Mouse (Mus musculus): ENCODE measurements around the gene Aspscr1. TPM values are rescaled to one million over a fixed set of nuclear protein-coding genes. Genes with fewer than 3 reads are reported as not detected.

The Aspscr1 gene
- polyA plus RNA-seq, 1 experiment from 2014 or later = 139 TPM

- Histone ChIP-seq H3K9me3 (no peaks in the 10 kb centered on the region), H3K36me3 (peaks cover 25% of the 10 kb centered on the region), H3K4me1 (peaks cover 42% of the 10 kb centered on the region), H3K9ac (no peak overlapping the region), H3K27ac (no peak overlapping the region), H3K4me3 (0 out of 2 replicates have a peak overlapping the region, but pooled peaks have one; percentile 60), H3K27me3 (replicated peaks) (no peaks in the 10 kb centered on the region), H3K4me2 (replicated peaks) (peak overlapping the region; percentile 98)
- WGBS = 51% methylated on average over 8 of the region's 8 CpGs
- no peak for ATAC-seq (ENCODE audit: low FRiP score, low read depth)
Measured at GRCm38 (mm10) chr11:120711980-120712604, 39.3 kb downstream of the Aspscr1 start.

DNA sequence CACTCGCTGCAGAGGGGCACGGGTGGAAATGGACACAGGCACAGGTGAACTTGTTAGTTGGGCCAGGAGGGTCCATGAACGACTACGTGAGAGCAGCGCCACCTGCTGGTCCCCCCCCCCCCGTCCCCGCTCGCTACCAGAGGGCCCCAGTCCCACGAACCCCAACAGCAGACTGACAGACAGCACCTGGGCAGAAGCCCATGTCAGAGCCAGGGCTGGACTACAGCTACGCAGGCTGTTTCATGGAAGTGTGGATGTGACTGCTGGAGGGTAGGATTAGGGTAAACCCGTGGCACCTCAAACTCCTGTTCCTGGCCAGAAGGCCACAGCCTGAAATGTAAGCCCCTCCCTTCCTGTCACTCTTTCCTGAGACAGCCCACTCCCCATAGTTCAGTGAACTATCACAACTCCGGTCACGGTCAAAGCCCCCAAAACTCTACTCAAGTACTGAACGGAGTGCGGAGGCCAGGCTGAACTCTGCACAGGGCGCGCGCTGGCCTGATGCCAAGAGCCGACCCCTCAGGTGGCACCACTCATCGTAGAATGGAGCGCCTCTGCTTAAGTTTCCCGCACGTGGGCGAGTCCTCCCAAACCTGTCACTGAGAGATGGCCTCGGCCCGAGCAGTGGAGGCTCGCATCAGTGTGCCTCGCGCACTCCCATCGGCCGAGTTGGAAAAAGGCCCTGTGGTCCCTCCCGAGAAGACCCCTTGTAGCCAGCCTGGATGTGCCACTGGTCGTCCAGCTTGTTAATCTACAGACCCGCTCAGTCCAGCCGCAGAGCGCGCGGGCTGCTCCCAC lies 40.2 kb downstream of the Aspscr1 start:
- Histone ChIP-seq H3K4me1 (peaks cover 38% of the 10 kb centered on the region), H3K36me3 (peaks cover 33% of the 10 kb centered on the region)
- under 1% methylated on average over 38 of the region's 38 CpGs for WGBS

GRCm38 (mm10) chr11:120713580-120714518 lies 41.1 kb downstream of the Aspscr1 start, which contains the start of the genes Cenpx and Lrrc45:
Gene Cenpx (minus strand): TSS chr11:120713738.
Gene Lrrc45 (plus strand): TSS chr11:120713925.
- Histone ChIP-seq H3K4me3 (peak within 1 kb of the TSS; percentile 60), H3K4me1 (peaks cover 38% of the 10 kb centered on the region), H3K9ac (peak within 1 kb of the TSS; percentile 67), H3K36me3 (peaks cover 38% of the 10 kb centered on the region), H3K27me3 (replicated peaks) (no peaks in the 10 kb centered on the region), H3K27ac (peak within 1 kb of the TSS; percentile 50), H3K4me2 (replicated peaks) (peak within 1 kb of the TSS; percentile 98), H3K9me3 (no peaks in the 10 kb centered on the region)
- peak; percentile 96 for ATAC-seq (ENCODE audit: low FRiP score, low read depth)
- WGBS = 2% methylated on average over 53 of the region's 53 CpGs

More for the DNA sequence above, 40.2 kb downstream of the Aspscr1 start:
- Histone ChIP-seq H3K9ac (peak overlapping the region; percentile 63), H3K4me2 (replicated peaks) (peak overlapping the region; percentile 98), H3K27ac (peak overlapping the region; percentile 50), H3K27me3 (replicated peaks) (no peaks in the 10 kb centered on the region), H3K9me3 (no peaks in the 10 kb centered on the region), H3K4me3 (peak overlapping the region; percentile 60)
- peak; percentile 65 for ATAC-seq (ENCODE audit: low FRiP score, low read depth)

GRCm38 (mm10) chr11:120714546-120714945 lies 41.8 kb downstream of the Aspscr1 start:
- H3K9ac ChIP-seq = peak overlapping the region; percentile 67
- H3K27me3 ChIP-seq (replicated peaks) = no peaks in the 10 kb centered on the region
- H3K4me1 ChIP-seq = peaks cover 38% of the 10 kb centered on the region
- H3K9me3 ChIP-seq = no peaks in the 10 kb centered on the region
- H3K4me2 ChIP-seq (replicated peaks) = peak overlapping the region; percentile 98
- WGBS = 60% methylated on average over 10 of the region's 10 CpGs
- H3K36me3 ChIP-seq = peaks cover 38% of the 10 kb centered on the region
- H3K4me3 ChIP-seq = peak overlapping the region; percentile 58
- no peak overlapping the region for H3K27ac ChIP-seq
- no peak for ATAC-seq (ENCODE audit: low FRiP score, low read depth)

DNA sequence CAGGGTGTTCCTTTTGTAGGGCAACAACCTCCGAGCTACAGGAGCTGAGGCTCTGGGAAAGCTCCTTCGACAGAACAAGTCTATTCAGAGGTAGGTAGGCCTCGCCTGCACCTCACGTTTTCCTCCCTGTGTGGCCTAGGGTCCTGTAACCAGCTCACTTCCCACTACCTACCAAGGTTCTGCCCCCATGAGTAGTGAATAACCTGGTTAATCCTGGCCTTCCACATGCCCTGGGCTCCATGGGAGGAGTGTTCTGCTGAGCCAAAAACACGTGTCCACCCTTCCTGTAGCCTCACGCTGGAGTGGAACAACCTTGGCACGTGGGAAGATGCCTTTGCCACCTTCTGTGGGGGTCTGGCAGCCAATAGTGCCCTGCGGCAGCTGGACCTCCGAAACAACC lies 42.4 kb downstream of the Aspscr1 start:
- Histone ChIP-seq H3K4me1 (peaks cover 38% of the 10 kb centered on the region), H3K36me3 (peaks cover 40% of the 10 kb centered on the region), H3K9me3 (no peaks in the 10 kb centered on the region), H3K4me2 (replicated peaks) (peak overlapping the region; percentile 98), H3K9ac (no peak overlapping the region), H3K27me3 (replicated peaks) (no peaks in the 10 kb centered on the region), H3K4me3 (no peak overlapping the region), H3K27ac (no peak overlapping the region)
- 88% methylated on average over 9 of the region's 9 CpGs for WGBS
- ATAC-seq (ENCODE audit: low FRiP score, low read depth) = no peak

- Histone ChIP-seq H3K36me3 (peaks cover 40% of the 10 kb centered on the region), H3K4me3 (no peak overlapping the region)
- 90% methylated on average over 9 of the region's 9 CpGs for WGBS
Measured at GRCm38 (mm10) chr11:120719242-120719641, 46.5 kb downstream of the Aspscr1 start.

DNA sequence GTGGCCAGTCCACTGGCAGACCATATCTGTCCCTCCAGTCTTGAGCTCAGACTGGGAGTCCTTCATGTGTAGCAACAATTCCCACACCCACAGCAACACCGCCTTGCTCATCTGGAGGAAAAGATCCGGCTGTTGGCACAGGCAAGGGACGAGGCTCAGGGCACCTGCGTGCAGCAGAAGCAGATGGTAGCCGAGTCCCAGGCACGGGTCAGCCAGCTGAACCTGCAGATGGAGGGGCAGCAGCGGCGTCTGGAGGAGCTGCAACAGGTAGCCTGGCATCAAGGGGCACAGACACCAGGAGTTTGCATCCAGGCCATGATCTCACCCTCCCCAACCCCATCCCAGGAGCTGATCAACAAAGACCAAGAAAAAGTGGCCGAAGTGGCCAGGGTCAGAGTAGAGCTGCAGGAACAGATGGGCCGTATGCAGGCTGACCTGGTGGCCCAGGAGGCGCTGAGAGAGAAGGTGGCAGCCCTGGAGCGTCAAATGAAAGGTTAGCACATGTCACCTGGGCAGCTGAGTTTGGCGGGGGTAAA lies 47.1 kb downstream of the Aspscr1 start:
- 91% methylated on average over 13 of the region's 13 CpGs for WGBS
- no peak overlapping the region for H3K9ac ChIP-seq
- H3K9me3 ChIP-seq = no peaks in the 10 kb centered on the region
- H3K4me3 ChIP-seq = no peak overlapping the region
- H3K27me3 ChIP-seq (replicated peaks) = peaks cover 13% of the 10 kb centered on the region; the same call in 1 of the 2 replicates
- peak overlapping the region; percentile 99; the same call in 1 of the 2 replicates for H3K4me2 ChIP-seq (replicated peaks)
- peaks cover 22% of the 10 kb centered on the region for H3K4me1 ChIP-seq
- peaks cover 40% of the 10 kb centered on the region for H3K36me3 ChIP-seq
- H3K27ac ChIP-seq = no peak overlapping the region
- no peak for ATAC-seq (ENCODE audit: low FRiP score, low read depth)

More at GRCm38 (mm10) chr11:120719242-120719641, 46.5 kb downstream of the Aspscr1 start:
- Histone ChIP-seq H3K4me2 (replicated peaks) (no peak overlapping the region), H3K9ac (no peak overlapping the region), H3K4me1 (peaks cover 29% of the 10 kb centered on the region), H3K27ac (no peak overlapping the region), H3K9me3 (no peaks in the 10 kb centered on the region), H3K27me3 (replicated peaks) (peaks cover 13% of the 10 kb centered on the region; the same call in 1 of the 2 replicates)
- no peak for ATAC-seq (ENCODE audit: low FRiP score, low read depth)

DNA sequence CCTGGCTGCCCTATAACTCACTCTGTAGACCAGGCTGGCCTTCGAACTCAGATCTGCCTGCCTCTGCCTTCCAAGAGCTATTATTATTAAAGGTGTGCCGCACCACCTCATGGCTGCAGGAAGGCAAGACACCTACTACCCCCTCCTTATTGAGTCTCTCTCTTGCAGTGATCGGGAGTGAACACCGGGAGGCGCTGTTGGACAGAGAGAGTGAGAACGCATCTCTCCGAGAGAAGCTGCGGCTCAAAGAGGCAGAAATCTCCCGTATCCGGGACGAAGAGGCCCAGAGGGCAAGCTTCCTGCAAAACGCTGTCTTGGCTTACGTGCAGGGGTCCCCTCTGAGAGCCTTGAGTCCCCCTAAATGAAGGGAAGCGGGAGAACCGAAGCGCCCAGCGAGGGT lies 47.7 kb downstream of the Aspscr1 start:
- 12% methylated on average over 17 of the region's 17 CpGs for WGBS
- Histone ChIP-seq H3K27me3 (replicated peaks) (peaks cover 13% of the 10 kb centered on the region; the same call in 1 of the 2 replicates), H3K4me3 (peak overlapping the region; percentile 67), H3K36me3 (peaks cover 40% of the 10 kb centered on the region), H3K9ac (peak overlapping the region; percentile 87; the same call in 1 of the 2 replicates), H3K27ac (no peak overlapping the region), H3K9me3 (no peaks in the 10 kb centered on the region), H3K4me1 (peaks cover 17% of the 10 kb centered on the region), H3K4me2 (replicated peaks) (peak overlapping the region; percentile 99)
- peak; percentile 17; the same call in 1 of the 2 replicates for ATAC-seq (ENCODE audit: low FRiP score, low read depth)

DNA sequence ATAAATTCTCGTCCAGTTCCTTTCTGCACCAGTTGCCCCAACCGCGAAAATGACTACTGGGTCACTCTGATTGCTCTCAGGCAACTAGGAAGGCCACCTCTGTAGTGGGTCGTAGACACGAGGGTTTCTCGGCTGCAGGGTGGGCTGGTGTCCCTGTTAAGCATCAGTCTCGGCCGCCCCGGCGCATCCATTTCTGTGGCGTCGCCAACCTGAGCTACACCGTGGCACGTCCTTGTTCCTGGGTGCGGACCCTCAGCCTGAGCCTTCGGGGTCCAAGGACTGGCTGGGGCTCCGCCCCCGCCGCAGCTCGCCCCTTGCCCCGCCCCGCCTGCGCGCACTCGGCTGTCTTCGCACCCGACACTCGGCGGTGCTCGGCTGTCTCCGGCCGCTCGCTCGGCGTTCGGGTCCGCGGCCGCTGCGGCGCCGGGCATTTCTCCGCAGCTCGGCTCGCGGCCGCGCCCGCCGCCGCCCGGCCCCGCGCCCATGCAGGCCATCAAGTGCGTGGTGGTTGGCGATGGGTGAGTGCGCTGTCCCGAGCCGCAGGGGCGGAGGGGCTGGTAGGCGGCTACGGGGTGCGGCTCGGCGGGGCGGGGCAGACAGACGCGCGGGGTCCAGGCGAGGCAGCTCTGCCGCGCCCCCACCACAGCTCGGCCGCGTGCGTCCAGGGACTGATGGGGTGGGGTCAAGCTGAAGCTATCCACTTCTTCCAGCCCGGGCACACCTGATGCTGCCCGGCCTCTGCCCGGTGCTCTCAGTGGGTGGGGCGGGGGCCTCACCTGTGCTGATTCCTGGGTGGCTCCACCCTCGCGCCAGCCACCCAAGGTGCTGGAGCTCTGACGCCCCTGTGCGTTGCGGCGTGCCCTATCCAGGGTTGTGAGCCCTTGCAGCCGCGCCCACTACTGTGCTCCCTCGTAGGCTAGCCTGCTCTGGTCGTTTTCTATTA lies 48.6 kb downstream of the Aspscr1 start, which contains the start of gene Rac3:
Gene Rac3 (plus strand): TSS at position 347 of the 943 bp plus-strand sequence.
- Histone ChIP-seq H3K4me1 (peaks cover 18% of the 10 kb centered on the region), H3K36me3 (peaks cover 40% of the 10 kb centered on the region), H3K9ac (peak within 1 kb of the TSS; percentile 87), H3K9me3 (no peaks in the 10 kb centered on the region), H3K27ac (no peak within 1 kb of the TSS), H3K4me2 (replicated peaks) (peak within 1 kb of the TSS; percentile 99), H3K4me3 (peak within 1 kb of the TSS; percentile 67), H3K27me3 (replicated peaks) (peaks cover 17% of the 10 kb centered on the region; the same call in 1 of the 2 replicates)
- 1% methylated on average over 84 of the region's 90 CpGs for WGBS
- ATAC-seq (ENCODE audit: low FRiP score, low read depth) = peak; percentile 87

DNA sequence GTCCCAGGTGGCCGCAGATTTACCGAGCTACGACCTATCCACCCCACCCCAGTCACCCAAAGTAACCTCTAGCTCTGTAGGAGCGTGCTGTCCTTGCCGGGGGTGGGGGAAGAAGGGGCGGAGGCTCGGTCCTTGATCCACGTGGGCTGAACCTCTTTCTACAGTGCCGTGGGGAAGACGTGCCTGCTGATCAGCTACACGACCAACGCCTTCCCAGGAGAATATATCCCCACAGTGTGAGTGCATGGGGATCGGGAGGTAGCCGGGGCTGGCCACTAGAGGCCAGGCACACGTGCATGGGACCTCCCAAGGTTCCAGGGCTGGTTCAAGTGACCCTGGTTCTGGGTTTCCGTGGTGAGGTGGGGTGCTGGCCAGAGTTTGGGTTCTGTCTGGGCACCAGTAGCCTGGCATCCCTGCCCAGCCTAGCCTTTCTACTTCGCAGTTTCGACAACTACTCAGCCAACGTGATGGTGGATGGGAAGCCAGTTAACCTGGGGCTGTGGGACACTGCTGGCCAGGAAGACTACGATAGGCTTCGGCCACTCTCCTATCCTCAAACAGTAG lies 49.4 kb downstream of the Aspscr1 start:
- H3K27ac ChIP-seq = no peak overlapping the region
- no peak for ATAC-seq (ENCODE audit: low FRiP score, low read depth)
- 19% methylated on average over 21 of the region's 21 CpGs for WGBS

More for the DNA sequence above, 49.4 kb downstream of the Aspscr1 start:
- Histone ChIP-seq H3K9ac (peak overlapping the region; percentile 87), H3K27me3 (replicated peaks) (peaks cover 17% of the 10 kb centered on the region; the same call in 1 of the 2 replicates), H3K9me3 (no peaks in the 10 kb centered on the region), H3K4me2 (replicated peaks) (peak overlapping the region; percentile 99), H3K4me1 (peaks cover 26% of the 10 kb centered on the region), H3K36me3 (peaks cover 36% of the 10 kb centered on the region), H3K4me3 (peak overlapping the region; percentile 67)

Measured in neural tube, embryonic 12.5 days (tissue).